Mouse (Mus musculus) MEL-GATA-1-ER (cell line): ENCODE measurements around the gene Lin7b.
"Not testable (repeated sequence)": the region's sequence is repeated elsewhere in the genome, so short reads cannot be mapped to it uniquely, and the experiment has no call there.

Experiments used
- DNase-seq: peaks from one replicate; pipeline ENCODE4 v3.0.0-alpha.2; 2012; ENCODE audit warnings: low read depth; ENCODE audit errors: extremely low read depth

Lin7b gene

DNA sequence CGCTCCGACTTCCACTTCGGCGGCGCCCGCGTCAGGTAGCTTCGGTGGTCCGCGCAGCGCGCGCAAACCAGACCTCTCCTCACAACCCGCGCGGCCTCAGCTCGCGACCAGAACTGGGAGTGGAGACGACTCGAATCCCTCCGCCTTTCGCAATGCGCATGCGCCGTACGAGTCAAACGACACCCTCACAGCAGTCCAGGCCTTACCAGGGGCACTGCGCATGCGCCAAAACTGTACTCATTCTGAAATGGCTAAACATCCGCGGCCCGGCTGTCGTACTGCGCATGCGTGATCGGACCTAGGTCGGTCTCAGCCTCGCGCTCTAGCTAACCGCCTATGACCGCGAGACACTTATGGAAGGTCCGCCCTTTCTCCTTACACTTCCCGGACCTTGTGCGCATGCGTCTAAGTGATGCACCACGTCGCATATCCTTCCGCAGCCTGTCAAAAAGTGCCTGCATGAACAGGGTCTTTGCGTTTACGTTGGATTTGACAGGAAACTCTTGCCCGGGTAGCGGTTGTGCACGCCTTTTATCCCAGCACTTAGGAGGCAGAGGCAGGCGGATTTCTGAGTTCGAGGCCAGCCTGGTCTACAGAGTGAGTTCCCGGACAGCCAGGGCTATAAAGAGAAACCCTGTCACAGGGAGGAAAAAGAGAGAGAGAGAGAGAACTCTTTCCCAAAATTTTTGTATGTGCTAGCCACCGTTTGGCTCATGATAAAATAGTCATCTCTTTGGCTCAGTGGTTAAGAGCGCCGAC, 25.4 kb upstream of the Lin7b start, which contains the start of gene Snrnp70:
Gene Snrnp70 (minus strand): TSS at position 165 of the 759 bp plus-strand sequence.
- DNase-seq: peak; percentile 99

DNA sequence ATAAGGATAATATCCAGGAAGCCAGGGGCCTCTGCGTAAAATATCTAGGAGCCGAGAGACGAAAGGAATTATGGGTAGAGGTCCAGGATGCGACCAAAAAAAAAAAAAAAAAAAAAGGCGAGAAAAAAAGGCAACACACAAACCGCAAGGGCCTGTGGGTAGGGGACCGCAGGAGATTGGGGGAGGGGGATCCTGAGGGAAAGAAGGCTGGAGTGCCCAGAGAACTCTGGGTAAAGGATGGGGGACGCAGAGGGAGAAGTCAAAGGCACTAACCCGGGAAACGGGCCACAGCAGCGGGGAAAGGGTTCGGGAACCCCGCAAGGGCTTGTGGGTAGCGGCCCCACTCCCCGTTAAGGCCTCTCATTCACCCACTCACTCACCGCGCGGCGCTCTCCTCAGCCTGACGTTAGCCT, 24.8 kb upstream of the Lin7b start:
- peak; percentile 48 for DNase-seq

DNA sequence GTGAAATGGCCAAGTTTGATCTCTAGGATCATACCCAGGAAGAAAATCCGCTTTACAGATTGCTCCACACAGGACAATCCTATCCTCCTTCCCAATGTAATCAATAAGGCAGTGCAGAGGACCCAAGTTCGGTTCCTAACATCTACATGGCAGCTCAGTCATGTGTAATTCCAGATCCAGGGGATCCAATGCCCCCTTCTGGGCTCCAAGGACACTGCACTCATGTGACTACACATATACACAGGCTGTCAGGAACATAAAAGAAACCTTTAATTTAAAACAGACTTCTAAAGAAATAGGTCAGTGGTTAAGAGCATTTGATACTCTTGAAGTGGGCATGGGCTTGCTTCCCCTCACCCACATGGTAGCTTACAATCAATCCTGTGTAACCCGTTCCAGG, 15.7 kb upstream of the Lin7b start:
- no peak for DNase-seq

DNA sequence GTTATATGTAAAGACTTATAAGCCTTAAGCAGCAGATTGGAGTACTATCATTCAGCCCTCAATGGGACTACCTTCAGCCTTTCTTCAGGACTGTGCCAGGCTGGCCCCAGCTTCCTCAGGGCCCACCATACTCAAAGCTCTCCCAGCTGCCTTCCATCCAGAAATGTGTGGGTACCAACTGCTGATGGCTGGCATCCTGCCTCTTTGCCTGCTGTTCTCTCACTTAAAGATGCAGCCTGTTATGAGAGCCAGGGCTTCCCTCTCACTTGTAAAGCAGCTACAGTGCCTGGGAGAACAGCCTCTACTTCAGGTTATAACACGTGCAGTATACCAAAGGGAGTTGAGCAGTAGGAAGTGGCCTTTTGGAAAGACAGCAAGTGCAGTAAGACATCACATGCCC, 5.7 kb upstream of the Lin7b start:
- no peak for DNase-seq

DNA sequence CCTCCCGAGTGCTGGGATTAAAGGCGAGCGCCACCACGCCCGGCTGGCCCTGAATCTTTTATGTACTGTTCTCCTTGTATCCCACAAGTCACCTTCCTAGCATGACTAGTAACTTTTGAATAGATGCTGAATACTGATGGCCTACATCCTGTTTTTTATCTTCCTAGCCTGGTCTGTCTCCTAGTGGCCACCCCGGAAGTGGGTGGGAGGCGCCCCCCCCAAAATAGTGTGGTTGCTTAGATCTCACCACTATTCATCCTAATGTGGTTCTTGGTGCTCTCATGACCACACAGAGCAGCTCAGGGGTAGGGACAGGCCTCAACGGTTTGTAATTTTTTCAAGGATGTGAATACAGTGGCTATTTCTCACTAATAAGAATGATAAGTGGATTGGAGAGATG, 4.2 kb upstream of the Lin7b start:
- peak; percentile 76 for DNase-seq

DNA sequence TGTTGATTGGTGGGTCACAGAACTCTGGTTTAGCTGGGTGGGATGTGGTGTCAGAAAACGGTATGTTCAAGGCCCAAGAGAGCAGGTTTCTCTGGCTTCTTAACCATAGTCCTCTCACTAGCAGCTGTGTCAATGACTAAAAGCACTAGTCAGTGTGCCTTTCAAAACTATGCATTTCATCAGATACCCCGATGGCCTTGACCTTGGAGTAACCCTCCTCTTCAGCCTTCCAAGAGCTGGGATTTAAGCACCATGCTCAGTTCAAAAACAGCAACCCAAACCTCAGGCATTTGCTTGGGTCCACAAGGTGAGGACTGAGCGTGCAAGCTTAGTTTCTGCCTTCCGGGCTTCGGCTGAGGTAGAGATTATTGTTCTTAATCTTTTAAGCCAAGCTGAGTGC, 2.0 kb upstream of the Lin7b start:
- DNase-seq: no peak

DNA sequence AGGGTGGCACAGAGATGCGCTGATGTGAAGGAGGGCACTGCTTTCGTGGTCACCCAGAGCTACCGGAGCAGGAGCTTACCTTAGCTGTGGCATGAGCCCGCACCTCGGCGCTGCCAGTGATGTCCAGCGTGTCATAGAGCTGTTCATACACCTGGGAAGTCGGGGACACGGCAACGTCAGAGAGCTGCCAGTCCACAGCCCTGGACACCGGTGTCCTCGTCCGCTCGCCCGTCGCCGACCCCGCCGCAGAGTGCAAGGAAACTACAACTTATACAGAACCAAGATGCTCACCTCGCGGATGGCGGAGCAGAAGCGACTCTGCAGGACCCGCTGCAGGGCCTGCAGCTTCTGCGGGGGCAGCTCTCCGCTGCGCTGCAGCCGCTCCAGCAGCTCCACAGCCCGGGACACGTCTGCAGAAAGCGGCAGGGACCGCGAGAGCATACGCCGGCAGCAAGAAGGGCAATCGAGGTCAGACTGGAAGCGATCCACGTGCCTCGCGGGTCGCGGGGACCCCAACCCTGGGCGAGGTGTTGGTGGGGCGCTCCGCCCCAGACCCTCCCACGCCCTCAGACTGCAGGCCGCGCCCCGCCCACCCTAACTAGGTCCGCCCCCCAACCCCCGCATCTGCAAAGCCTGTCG, 428 bp downstream of the Lin7b start:
- no peak for DNase-seq

DNA sequence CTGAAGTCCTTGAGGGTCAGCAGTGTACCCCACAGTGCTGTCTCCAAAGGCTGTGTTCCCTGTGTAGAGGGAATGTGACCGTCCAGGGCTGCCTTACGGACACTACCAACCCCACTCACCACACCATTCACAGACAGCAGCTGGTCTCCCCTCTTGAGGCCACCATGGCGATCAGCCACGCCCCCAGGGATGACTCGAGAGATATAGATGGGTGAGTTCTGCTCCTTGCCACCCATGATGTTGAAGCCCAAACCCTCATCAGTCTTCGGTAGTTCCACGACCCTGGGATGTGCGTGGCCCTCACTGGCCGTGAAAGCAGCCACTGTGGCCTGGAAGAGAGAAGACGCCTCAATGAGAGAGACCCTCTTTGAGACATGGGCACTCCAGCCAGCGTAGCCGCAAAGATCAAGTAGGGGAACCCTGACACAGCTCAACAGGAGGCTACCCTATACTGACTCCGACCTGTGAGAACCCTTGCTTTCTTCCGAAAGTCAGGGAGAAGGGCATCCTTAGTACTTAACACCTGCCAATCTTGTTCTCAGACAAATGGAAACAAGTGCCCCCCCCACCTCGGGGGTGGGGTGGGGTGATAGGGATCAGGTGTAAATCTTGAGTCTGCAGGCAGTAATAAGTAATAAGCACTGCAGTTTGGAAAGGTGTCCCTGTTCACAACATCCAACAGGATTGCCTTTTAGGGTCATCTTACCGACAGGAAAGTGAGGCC, 1.2 kb downstream of the Lin7b start:
- no peak for DNase-seq

DNA sequence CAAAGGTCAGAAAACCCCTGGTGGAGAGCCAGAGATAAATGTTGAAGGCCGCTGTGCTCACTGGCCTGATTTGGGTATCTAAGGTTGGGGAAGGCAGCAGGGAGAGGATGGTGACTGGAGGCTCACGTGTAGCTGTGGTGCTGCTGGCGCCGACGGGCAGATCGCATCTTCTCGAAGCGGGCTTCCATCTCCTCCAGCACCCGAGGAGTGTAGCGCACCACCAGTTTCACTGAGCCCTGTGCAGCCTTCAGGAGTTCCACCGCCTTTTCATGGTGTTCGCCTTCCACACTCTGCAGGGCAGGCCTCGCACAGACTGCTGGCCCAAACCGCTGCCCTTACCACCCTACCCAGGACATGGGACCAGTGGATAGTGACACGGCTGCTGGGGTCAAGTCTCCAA, 2.2 kb downstream of the Lin7b start:
- no peak for DNase-seq

DNA sequence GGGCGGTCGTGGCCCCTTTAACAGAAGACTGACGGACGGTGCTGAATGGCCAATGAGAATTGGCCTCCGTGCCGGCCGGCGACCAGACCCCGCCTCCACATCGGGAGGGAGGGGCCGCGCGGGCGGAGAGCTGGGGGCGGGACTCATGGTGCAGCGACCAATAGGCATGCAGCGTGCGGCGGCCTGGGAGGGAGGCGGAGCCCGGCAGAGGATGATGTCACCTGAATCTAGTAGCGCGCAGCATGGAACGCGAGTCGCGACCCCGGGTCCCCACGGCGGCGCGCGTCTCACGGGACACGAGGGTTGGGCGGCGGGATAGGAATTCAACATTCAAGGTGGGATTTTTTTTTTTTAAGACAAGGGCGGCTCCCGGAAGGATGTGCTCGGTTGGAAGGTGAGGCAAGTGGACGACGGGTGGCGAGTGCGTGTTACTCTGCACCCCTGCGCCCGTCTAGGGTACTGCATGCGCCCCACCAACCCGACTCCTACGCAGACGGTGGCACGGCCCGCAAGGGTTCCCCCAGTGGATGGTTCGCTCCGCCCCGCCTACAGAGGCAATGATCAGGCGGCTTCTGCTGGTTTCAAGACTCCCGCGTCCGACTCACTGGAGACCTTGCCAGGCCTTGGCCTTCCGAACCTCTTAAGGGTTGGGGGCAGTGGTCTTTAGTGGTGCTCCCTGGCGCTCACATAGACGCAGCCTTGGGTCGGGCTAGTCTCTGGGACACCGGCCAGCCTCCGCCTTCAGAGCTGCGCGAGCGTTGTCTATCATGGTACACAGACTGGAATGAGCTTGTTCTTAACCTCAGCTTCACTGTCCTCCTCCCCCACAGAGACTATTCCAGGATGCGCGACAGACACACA, 3.1 kb downstream of the Lin7b start:
- DNase-seq: peak; percentile 81

DNA sequence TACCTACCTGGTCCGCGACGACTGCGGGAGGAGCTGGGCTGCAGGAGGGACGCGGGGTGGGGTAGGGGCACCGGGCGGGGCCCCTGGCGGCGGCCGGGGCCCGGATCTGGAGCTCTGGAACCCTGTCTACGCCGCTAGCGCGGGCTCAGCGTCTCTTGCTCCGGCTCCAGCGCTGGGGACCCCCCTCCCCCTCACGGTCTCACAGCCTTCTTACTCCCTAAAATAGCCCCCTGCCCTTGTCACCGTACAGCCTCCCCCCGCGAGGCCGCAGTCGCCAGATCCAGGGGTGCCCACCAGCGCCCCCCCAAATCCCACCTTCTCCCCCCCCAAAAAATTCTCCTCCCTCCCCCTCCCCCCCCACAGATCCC, 3.7 kb downstream of the Lin7b start, which contains the start of gene Ppfia3:
Gene Ppfia3 (minus strand): TSS at position 368 of the 368 bp plus-strand sequence.
- no peak for DNase-seq

DNA sequence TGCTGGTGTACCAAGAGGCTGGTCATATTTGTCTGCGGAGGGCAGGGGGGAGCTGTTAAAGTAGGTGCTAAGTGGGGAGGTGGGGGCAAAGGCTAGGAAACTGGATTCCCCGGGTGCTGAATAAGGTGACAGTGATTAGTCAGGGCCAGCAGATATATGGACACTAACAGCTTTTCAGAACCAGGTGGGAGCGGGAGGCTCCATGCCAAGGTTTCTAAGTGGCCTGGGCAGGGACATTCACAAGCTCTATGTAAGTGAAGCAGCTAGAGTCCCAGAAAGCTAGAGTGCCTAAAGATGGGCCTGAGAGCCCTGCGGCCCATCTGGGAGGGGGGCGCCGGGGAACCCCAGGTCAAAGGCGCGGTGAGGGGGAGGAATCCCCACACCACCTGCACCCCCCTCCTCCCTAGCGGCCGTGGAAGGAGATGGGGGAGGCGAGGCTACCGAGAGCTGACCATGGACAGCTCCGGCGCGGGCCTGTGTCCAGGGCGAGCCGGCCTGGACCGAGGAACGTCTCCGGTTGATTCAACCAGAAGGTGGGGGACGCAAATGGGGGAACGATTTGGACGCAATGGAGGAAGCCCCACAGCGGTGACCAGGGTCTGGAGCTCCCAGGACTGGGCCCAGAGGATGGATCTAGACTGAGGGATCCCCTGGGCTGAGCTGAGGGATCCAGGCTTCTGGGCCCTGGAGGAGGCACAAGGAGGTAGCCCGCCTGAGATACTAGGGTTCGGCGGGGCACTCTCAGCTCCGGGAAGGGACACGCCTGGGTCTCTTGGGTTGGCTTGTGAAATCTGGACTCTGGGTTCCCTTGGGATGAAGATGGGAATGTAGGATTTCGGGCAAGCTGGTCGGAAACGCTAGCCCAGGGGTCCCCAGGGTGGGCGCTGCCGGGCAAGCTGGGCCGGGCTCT, 4.4 kb downstream of the Lin7b start:
- no peak for DNase-seq

DNA sequence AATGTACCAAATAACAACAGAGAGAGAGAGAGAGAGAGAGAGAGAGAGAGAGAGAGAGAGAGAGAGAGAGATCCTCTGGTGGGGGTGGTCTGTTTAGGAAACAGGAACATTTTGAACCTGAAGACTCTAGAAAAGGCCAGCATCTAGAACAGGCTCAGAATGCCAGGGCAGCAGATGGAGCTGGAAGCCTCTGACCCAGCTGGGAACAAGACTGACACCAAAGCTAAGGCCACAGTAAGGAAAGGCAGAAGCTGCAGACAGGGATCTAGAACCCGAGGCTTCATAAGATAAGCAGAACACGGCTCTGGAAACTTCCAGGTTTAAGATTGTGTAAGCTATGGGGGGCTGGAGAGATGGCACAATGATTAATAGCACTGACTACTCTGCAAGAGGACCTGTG, 6.4 kb downstream of the Lin7b start:
- DNase-seq: no peak

DNA sequence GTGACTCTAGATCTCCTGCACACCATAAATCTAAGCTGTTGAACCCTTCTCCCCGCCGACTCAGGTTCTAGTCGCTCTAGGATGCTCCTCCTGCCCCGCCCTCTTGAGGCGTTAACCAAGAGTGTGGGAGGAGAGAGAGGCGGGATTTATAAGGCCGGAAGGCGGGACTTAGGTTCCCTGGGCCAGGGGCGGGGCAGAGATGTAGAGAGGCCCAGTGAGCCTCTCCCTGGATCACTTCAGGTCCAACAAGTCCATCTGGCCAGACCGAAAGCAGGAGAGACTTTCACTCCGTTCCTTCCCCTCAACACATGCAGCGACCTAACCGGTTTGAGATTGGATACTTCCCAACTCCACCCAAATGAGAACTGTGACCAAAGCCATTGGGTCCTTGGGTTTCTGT, 7.6 kb downstream of the Lin7b start:
- peak; percentile 64 for DNase-seq

DNA sequence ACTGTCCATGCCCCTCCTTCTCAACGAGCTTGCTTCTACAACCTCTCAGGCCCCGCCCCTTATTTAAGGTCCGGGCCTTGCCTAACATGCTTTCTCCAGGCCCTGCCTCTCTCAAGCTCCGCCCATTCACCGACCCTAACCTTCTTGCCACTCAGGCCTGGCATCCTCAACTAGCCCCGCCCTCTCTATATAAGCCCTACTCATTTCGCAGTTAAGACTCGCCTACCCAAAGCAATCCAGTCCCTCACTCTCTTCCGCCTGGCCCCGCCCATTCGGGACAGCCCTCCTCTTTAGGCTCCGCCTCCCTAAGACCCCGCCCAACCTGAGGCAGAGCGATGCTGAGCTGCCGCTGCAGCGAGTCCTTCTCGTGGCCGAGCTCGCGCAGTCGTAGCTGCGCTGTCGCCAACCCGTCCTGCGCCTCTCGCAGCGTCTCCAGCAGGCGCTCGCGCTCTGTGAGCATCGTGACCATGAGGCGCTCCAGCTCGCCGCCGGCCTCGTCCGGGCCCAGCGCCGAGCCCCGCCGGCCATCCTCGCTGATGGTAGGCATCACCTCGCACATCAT, 9.1 kb downstream of the Lin7b start:
- DNase-seq: peak; percentile 98

DNA sequence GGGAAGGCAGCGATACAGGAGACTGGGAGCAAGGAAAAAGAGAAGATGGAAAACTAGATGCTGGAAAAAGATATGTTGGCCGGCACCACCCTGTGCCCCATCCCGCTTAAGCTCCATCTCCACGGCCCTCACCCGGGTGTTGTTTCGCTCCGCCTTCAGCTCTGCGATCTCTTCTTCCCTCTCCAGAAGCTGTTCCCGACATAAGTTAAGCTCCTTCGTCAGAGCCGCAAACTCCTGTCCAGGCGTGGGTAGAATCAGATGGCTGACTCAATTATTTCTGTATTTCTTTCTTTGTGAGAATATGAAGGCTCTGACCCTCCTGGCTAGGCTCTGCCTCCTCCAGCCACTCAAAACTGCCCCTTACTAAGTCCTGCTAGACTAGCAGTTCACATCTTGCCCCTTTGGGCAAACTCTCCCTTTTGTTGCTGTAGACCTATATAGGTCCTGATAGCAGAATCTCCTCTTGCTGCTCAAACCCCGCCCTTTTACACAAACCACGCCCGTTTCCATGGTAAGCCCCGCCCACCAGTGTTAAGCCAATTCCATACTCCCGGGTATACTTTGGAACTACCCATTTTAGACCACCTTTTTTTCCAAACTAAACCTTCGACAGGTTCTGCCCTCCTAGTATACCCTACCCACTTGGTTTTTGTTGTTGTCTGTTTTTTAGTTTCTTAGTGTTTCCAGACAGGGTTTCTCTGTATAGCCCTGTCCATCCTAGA, 9.8 kb downstream of the Lin7b start:
- DNase-seq: no peak

DNA sequence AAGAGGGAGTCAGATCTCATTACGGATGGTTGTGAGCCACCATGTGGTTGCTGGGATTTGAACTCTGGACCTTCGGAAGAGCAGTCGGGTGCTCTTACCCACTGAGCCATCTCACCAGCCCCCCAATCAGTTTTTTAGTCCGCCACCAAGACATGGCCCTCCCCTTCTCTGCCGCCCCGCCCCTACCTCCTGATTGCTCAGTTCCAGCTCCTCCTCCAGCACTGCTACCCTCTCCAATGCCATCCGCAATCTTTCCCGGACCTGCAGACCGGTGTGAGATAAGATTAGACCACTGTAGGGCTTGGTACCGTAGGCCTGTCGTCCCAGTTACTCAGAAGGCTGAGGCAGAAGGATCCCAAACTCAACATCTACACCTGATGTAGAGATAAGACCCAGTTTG, 11.3 kb downstream of the Lin7b start:
- DNase-seq: not testable (repeated sequence)

DNA sequence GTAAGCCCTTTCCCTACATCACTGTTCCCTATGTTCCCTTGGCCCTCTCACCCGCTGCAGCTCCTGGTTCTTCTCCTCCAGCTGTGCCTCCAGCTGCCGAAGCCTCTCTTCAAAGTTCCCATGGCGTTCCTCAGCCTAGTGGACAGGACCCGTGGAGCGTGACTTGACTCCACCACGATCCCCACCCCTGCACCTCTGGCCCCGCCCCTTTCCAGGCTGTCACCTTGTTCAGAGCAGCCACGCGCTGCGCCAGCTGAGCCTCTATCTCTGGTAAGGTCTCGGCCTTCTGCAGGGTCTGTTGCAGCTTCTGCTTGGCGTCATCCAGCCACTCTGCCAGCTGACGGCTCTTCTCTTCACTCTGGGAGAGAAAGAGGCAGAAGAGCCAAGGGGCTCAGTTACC, 14.3 kb downstream of the Lin7b start:
- DNase-seq: no peak

DNA sequence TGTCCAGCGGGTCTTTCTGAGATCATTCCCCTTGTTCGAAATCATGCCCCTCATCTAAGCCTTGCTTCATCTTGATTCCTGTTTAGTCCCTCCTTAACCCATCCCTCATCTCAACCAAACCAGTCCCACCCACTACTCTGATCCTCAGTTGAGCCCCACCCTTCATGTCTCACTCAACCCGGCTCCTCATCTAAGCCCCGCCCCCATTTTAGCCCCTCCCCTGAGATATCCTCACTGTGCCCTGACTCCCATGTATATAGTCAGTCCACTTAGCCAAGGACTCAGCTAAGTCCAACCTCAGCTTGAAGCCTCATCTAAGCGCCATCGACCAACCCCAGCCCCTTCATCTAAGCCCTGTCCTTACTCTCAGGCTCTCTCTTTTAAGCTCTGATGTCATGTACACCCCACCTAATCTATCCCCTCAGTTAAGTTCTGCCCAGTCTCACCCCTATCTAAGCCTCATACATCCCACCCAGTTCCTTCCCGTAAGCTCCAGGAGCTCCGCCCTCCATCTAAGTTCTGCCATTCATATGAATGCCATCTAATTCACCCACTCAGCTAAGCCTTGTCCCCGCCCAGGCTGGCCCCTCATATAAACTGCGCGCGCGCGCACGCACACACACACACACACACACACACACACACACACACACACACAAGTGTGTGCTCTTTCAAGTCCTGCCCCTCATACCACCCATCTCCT, 14.9 kb downstream of the Lin7b start:
- no peak for DNase-seq
